Mouse (Mus musculus): ENCODE results near the gene Atp6v1fnb.
A peak's percentile ranks its signal among the peaks of the same experiment; 100 is the strongest.

Atp6v1fnb gene

GRCm38 (mm10) chr6:29467583-29468354 is 3.5 kb upstream of the Atp6v1fnb start, which contains the start of gene Atp6v1f:
Atp6v1f (plus strand) TSS chr6:29467718.
- peak; percentile 84 to 94 for DNase-seq

GRCm38 (mm10) chr6:29468851-29469250 is 2.4 kb upstream of the Atp6v1fnb start:
- DNase-seq, result no peak

- DNase-seq, result peak; percentile 58 to 73
Observed at GRCm38 (mm10) chr6:29473941-29474691, 2.9 kb downstream of the Atp6v1fnb start.

- no peak for DNase-seq
Observed at GRCm38 (mm10) chr6:29474736-29475135, 3.5 kb downstream of the Atp6v1fnb start.

- no peak for DNase-seq
Observed at GRCm38 (mm10) chr6:29482691-29483090, 11.5 kb downstream of the Atp6v1fnb start.

GRCm38 (mm10) chr6:29484716-29485559 is 13.7 kb downstream of the Atp6v1fnb start:
- DNase-seq, result peak; percentile 35 to 71

- DNase-seq, result no peak
Observed at GRCm38 (mm10) chr6:29485951-29486350, 14.7 kb downstream of the Atp6v1fnb start.

- no peak for DNase-seq
Observed at GRCm38 (mm10) chr6:29494101-29494500, 22.9 kb downstream of the Atp6v1fnb start.

GRCm38 (mm10) chr6:29496270-29496669 is 25.0 kb downstream of the Atp6v1fnb start:
- DNase-seq, result no peak

GRCm38 (mm10) chr6:29497791-29498190 is 26.6 kb downstream of the Atp6v1fnb start:
- DNase-seq, result no peak

- no peak for DNase-seq
Observed at GRCm38 (mm10) chr6:29500177-29500576, 28.9 kb downstream of the Atp6v1fnb start.

GRCm38 (mm10) chr6:29500810-29501209 is 29.6 kb downstream of the Atp6v1fnb start:
- DNase-seq, result no peak

GRCm38 (mm10) chr6:29501599-29501998 is 30.4 kb downstream of the Atp6v1fnb start:
- DNase-seq, result no peak

- DNase-seq, result no peak
Observed at GRCm38 (mm10) chr6:29505493-29505892, 34.3 kb downstream of the Atp6v1fnb start.

- DNase-seq, result no peak
Observed at GRCm38 (mm10) chr6:29506834-29507233, 35.6 kb downstream of the Atp6v1fnb start.

GRCm38 (mm10) chr6:29507447-29508309 is 36.4 kb downstream of the Atp6v1fnb start, which contains the start of gene Kcp:
Kcp (minus strand) TSS chr6:29507952.
- DNase-seq, result no peak

GRCm38 (mm10) chr6:29509086-29509485 is 37.8 kb downstream of the Atp6v1fnb start:
- DNase-seq, result no peak

GRCm38 (mm10) chr6:29513284-29513683 is 42.0 kb downstream of the Atp6v1fnb start:
- DNase-seq, result peak in 1 of 2 experiments; percentile 23

- DNase-seq, result peak; percentile 75 to 85
Observed at GRCm38 (mm10) chr6:29517139-29517538, 45.9 kb downstream of the Atp6v1fnb start.

- no peak for DNase-seq
Observed at GRCm38 (mm10) chr6:29522626-29523300, 51.5 kb downstream of the Atp6v1fnb start.
